Mouse (Mus musculus): ENCODE results near the gene Tnks1bp1.

The Tnks1bp1 gene

DNA sequence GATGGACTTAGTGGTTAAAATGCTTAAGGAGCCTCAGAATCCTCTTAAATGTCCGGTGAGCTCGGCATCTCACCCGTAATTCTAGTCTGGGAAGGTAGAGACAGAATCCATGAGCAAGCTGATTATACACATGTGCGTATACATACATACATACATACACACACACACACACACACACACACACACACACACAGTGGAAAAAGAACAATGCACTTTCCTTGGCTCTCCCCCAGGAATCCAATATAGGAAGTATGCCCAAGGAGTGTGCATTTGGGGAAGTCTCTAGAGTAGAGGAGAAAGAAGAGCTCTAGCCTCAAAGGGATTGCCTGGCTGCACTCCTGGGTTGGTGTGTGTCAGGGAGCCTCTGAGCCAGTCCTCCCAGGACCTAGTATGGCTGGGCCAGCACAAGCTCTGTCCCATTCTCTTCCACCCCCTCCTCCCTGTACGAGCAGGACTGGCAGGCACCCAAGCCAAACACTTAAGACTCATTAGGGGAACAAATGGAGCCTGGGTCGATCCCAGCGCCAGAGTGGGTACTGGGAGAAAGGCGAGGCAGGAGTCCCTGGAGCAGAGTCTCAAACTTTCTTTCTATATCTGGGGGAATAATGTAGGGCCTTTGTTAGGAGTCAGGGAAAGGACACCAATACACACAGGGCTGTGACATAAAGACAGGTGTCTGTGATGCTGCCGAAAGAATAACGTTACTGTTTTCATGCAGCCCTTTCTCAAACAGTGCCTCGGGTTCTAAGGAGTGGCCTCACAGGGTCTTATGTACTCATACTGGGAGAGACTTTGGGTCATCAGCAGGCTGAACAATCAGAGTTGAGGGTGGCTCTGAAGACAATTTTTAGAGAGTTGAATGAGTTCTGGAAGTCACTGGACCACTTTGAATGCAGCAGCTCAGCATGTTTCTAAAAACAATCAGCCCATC lies 41.2 kb downstream of the Tnks1bp1 start:
- no peak for DNase-seq (ENCODE audit: low read depth, low spot score)

DNA sequence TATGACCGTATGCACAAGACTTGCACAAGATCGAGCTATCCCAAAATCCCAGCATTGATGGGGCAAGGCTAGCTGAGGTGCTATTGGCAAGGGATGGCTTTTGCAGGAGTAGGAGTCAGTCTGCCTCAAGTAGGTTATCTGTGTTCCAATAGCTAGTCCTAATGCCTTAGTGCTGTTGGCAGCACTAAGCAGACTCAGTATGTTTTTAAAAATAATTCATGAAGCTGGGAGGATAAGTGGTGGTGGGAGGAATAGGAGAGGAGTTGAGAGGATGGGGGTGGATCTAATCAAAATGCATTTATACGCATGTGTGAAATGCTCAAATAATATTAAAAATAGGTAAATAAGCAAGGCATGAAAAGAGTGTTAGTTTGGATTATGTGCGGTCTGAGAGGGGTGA lies 43.5 kb downstream of the Tnks1bp1 start:
- no peak for DNase-seq (ENCODE audit: low read depth, low spot score)

DNA sequence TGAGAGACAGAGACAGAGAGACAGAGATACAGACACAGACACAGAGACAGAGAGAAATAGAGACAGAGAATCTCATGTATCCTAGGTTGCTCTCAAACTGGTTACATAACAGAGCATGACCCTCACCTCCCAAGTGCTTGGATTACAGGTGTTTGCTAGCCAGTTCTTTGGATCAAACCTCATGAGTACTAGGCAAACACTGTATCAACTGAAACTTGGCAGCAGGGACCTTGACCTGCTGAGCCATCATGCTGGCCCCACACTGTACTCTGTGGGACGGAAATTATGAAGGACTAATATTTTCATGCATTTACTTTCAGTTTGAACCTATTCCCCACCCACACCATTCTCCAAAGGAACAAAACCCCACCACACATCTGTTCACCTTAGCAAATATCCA lies 45.6 kb downstream of the Tnks1bp1 start:
- DNase-seq (ENCODE audit: low read depth, low spot score), result no peak

DNA sequence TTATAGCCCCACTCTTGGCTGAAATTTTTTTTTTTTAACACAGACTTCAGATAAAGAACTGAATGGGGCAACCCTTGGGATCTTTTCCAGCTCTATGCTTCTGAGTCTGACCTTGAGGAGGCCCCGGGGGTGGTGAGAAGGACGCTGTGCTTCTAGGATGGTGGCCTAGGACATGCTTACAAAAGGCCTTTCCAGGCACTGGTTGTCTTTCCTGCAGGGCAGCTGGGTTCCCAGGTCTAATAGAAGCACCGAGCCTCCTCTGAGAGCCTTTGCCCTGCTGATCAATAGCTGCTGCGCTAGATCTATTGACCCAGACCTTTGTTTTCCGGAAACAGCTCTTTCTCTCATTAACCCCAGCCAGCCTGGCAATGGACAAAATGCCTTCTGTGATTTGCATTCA lies 48.1 kb downstream of the Tnks1bp1 start:
- DNase-seq (ENCODE audit: low read depth, low spot score), result no peak

DNA sequence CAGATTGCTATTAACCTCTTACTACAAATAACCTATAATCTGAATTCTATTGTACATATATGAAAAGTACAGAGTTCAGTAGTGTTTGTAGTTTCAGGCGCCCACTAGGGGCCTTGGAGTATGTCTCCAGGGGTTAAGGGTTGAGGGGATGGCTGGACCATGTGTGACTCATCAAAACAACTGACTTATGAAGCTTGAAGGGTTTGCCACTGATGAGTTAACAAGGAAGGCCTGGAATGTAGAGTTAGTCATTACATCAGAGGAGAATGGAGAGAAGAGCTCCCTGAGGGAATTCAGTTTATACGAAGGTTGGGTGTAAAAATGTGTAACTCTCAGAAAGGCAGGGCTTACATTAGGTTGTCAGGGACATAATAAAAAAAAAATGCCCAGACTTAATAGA lies 50.2 kb downstream of the Tnks1bp1 start:
- no peak for DNase-seq (ENCODE audit: low read depth, low spot score)

DNA sequence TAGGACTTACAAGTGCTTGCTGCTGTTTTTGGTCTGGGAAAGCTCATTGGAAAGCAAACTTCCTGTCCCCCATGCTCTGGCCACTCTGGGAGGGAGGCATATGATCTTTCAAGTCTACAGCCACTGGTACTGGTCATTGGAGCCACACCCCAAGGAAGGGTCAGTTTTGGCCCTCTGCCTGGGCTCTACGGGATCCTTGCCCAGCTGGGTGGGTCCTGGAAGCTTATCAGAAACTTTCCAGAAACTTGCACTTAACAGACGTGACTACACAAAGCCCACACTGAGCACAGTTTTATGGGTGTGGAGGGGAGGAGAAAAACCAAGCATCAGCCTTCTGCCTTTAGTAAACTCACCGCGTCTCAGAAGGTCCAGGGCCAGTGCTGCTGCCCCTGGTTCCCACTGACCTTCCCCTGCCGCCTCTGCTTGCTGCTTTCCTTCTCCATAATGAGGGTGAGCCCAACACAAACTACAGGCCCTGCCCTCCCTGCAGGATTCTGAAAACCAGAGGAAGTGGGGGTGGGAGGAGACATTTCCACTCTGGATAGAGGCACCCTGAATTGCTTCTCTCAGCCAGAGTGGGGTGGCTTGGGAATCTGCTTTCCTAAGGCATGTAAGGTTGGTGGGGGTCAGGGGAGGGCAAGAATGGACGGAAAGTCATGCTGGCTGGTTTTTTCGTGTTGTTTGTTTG lies 51.1 kb downstream of the Tnks1bp1 start:
- DNase-seq (ENCODE audit: low read depth, low spot score), result peak; percentile 53

DNA sequence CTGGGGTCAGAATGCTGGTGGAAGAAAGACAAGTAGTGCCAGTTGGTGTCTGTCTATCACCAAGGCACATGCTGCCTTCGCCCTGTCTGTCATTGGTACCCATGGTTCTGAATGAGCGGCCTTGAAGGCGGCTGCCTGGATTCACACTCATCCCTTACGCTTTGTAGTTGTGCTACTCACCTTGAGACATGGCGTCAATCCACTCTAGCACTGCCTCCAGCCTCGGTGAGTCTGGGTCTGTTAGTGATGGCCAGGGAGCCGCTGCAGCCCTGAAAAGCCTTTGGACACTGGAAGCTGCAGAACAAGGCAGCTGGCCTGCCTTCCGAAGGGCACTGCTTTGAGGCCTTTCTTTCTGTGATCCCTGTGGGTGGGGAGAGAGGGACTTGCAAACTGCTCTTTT lies 55.4 kb downstream of the Tnks1bp1 start:
- DNase-seq (ENCODE audit: low read depth, low spot score), result no peak

DNA sequence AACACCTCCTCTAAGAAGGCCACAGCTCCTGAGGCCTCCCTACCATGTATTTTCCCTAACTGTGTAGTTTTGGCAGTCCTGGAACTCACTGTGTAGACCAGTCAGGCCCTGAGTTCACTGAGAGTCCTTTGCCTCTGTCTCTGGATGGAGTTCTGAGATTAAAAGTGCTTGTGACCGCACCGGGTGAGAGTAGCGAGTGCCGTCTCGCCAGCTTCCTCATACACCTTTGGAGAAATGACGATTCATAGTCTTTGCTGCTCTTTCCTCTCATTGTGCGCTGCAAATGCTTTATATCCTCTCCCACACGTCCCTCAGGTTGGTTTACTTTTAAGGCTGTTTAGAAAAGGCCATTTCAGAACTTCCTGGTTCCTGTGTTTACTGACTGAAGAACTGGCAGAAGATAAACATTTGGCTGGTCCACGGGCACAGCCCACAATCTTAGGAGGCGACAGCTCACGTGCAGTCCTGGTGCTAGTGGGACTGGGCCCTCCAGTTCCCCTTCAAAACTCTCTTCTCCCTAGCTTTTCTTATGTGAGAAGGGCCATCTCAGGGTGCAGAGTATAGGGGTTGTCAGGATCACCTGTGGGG lies 57.7 kb downstream of the Tnks1bp1 start:
- DNase-seq (ENCODE audit: low read depth, low spot score), result no peak

DNA sequence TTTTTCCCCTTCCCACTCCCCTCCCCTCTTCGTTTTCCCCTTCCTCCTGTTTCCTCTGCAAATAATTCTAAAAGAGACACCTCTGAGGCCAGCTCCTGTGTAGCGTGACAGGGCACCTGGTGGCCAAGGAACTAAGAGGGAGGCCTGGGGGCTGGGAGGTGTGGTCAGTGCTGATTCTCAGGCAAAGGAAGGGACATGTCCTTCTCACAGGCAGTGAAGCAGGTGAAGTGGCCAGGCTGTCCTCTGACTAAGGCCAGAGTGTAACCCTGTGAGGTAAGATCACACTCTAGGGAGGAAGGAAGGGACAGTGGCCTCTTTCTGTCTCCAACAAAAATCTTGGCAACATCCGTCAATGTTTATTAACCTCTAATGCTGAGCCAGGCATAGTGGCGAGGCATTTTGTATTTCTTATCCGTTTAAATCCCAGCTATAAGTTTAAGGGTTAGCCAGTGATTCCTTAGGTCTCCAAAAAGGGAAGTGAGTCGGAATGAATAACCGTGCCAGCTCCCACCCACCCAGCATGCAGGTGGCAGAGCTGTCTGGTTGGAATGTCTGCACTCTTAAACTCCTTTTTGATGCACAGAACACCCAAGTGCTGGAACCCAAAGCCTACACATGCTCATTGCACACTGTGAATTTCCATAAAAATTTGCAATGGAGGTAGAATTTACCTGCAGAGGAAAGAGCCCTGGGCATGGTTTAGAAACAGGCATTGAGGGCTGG lies 58.4 kb downstream of the Tnks1bp1 start:
- DNase-seq (ENCODE audit: low read depth, low spot score), result no peak

DNA sequence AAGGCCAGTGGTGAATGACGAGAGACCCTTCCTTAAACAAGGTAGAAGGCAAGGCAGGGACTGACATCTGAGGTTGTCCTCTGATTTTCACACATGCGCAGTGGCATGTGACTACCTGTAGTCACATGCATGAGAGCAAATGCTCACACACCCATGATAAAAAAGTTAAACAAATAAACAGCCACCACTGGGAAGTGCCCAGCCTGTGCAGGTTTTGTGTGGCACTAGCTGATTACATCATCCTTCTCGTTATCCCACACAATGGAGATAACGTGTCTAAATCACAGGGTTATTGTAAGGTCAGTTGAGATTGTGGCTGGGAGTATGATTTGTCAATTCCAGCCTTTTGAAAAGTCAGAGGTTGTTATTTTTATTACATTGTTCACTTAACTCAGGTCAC lies 59.1 kb downstream of the Tnks1bp1 start:
- no peak for DNase-seq (ENCODE audit: low read depth, low spot score)

DNA sequence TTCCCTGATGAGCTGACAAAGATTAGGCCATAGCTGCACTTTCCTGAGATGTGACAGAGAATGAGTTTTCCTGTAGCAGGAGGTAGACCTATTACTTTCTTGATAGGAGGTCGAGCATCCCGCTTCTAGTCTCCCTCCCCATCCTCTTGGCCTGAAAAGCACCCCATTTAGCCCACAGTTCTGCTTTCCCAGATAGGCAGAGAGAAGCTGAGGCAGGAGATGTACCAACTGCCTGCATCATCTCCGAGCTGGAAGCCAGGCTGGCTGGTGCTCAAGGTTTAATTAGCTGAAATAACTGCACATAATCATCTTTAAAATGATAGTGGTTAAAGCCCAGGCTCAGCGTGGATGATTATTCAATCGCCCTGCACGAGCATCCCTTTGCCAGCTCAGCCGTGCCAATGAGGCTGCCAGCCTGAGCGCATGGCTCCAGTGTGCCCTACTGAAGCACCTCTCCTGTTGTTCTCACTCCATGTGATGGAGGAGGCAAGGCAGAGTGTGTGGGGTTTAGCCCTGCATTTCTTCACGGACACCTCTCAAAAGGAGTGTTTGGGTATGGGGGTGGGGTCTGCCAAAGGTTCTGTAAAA lies 62.6 kb downstream of the Tnks1bp1 start:
- DNase-seq (ENCODE audit: low read depth, low spot score), result no peak

Measured in skeletal muscle tissue, adult 2 months (tissue).